Mouse (Mus musculus) heart, postnatal 36 days (tissue): ENCODE measurements around the gene Il23a. TPM values are rescaled to one million over a fixed set of nuclear protein-coding genes. Genes with fewer than 3 reads are reported as not detected.
A peak's percentile ranks its signal among the peaks of the same experiment; 100 is the strongest.
"Not testable (repeated sequence)": the region's sequence is repeated elsewhere in the genome, so short reads cannot be mapped to it uniquely, and the experiment has no call there.

ENCODE experiments used
- DNase-seq, 2 experiments: peaks; one replicate each; pipeline ENCODE4 v3.0.0; 2021 to 2022
- intact Hi-C: fragments of 180-260 bp; cut with DNase I; formaldehyde crosslinking; loops from one replicate; pipeline ENCODE4 v1.15.1; 2025
- total RNA-seq, 2 experiments: library from RNA; stranded (reverse); gene quantifications; 2 replicates each; pipeline ENCODE4 v1.2.3; 2021

Gene Il23a
- total RNA-seq, 2 experiments from 2014 or later = not detected

- no peak for DNase-seq
- intact Hi-C loops = no loop called here
Measured at GRCm38 (mm10) chr10:128310902-128311301, 12.3 kb upstream of the Il23a start.

- intact Hi-C loops = no loop called here
- DNase-seq = peak in 1 of 2 experiments; percentile 21
Measured at GRCm38 (mm10) chr10:128310177-128310576, 11.6 kb upstream of the Il23a start.

GRCm38 (mm10) chr10:128309654-128310053 is 11.1 kb upstream of the Il23a start:
- DNase-seq = no peak

GRCm38 (mm10) chr10:128303126-128304021 is 4.8 kb upstream of the Il23a start, which contains the start of gene Pan2:
TSS of gene Pan2 (plus strand) at chr10:128303335.
- intact Hi-C loops = loop anchor here (1.0 kb wide), 1 partner anchor 34 kb away; the partner anchor contains the start of gene Cs
- DNase-seq = peak; percentile 100

More at GRCm38 (mm10) chr10:128309654-128310053, 11.1 kb upstream of the Il23a start:
- intact Hi-C loops = no loop called here

- intact Hi-C loops = loop anchor here (1.0 kb wide), 1 partner anchor 35 kb away; the partner anchor contains the start of gene Cs
- no peak for DNase-seq
Measured at GRCm38 (mm10) chr10:128302785-128303125, 4.2 kb upstream of the Il23a start.

GRCm38 (mm10) chr10:128302357-128302756 is 3.8 kb upstream of the Il23a start:
- intact Hi-C loops = no loop called here
- no peak for DNase-seq

- intact Hi-C loops = no loop called here
Measured at GRCm38 (mm10) chr10:128298243-128298642, 309 bp downstream of the Il23a start.

GRCm38 (mm10) chr10:128297622-128298021 is 930 bp downstream of the Il23a start:
- intact Hi-C loops = no loop called here
- peak in 1 of 2 experiments; percentile 28 for DNase-seq

More at GRCm38 (mm10) chr10:128298243-128298642, 309 bp downstream of the Il23a start:
- no peak for DNase-seq

- intact Hi-C loops = no loop called here
Measured at GRCm38 (mm10) chr10:128297221-128297620, 1.3 kb downstream of the Il23a start.

GRCm38 (mm10) chr10:128296370-128297090 is 2.0 kb downstream of the Il23a start:
- intact Hi-C loops = no loop called here
- no peak for DNase-seq

More at GRCm38 (mm10) chr10:128297221-128297620, 1.3 kb downstream of the Il23a start:
- no peak for DNase-seq

- intact Hi-C loops = not testable (repeated sequence)
- DNase-seq = peak; percentile 40 to 45
Measured at GRCm38 (mm10) chr10:128290594-128290993, 8.0 kb downstream of the Il23a start.

GRCm38 (mm10) chr10:128283604-128284579 is 14.7 kb downstream of the Il23a start:
- DNase-seq = peak; percentile 70 to 78
- intact Hi-C loops = loop anchor here (1.0 kb wide), 1 partner anchor 72 kb away; no protein-coding TSS in a partner anchor

- intact Hi-C loops = no loop called here
- no peak for DNase-seq
Measured at GRCm38 (mm10) chr10:128282886-128283450, 15.6 kb downstream of the Il23a start.

- DNase-seq = no peak
- intact Hi-C loops = no loop called here
Measured at GRCm38 (mm10) chr10:128281682-128282081, 16.9 kb downstream of the Il23a start.

GRCm38 (mm10) chr10:128280943-128281342 is 17.6 kb downstream of the Il23a start:
- DNase-seq = no peak
- intact Hi-C loops = no loop called here

- DNase-seq = no peak
- intact Hi-C loops = no loop called here
Measured at GRCm38 (mm10) chr10:128278158-128278557, 20.4 kb downstream of the Il23a start.

GRCm38 (mm10) chr10:128275374-128275773 is 23.2 kb downstream of the Il23a start:
- DNase-seq, intact Hi-C loops: not testable (repeated sequence)

- not testable (repeated sequence) for DNase-seq
- intact Hi-C loops = loop anchor here (2.0 kb wide), 1 partner anchor 28 kb away; no protein-coding TSS in a partner anchor
Measured at GRCm38 (mm10) chr10:128272819-128273439, 25.6 kb downstream of the Il23a start.

GRCm38 (mm10) chr10:128271883-128272282 is 26.7 kb downstream of the Il23a start:
- DNase-seq = no peak
- intact Hi-C loops = loop anchor here (2.0 kb wide), 1 partner anchor 29 kb away; no protein-coding TSS in a partner anchor
